Mouse (Mus musculus) hindbrain, embryonic 14.5 days (tissue): ENCODE data around the gene Gimap7. TPM values are rescaled to one million over a fixed set of nuclear protein-coding genes. Genes with fewer than 3 reads are reported as not detected.

Experiments used
- ATAC-seq: fragments of 200-750 bp; cut with Nextera tagmentation; 2 replicates; pipeline ENCODE4 v1.8.0; 2017; ENCODE audit warnings: moderate number of reproducible peaks, mild to moderate bottlenecking, moderate TSS enrichment, moderate library complexity; ENCODE audit not compliant: low FRiP score
- DNase-seq: peaks from one replicate; pipeline ENCODE4 v3.0.0-alpha.2; 2015; ENCODE audit warnings: low spot score
- H3K27ac ChIP-seq: fragments of 300-500 bp; sonication (generic); 2 replicates; pipeline ENCODE4 v1.5.1; 2014; ENCODE audit warnings: mild to moderate bottlenecking, moderate library complexity
- H3K27me3 ChIP-seq: fragments of 300-500 bp; sonication (generic); 2 replicates; pipeline ENCODE4 v1.6.1; 2014; ENCODE audit warnings: mild to moderate bottlenecking, low read length, mixed read lengths; ENCODE audit not compliant: control insufficient read depth, insufficient read depth
- H3K36me3 ChIP-seq: fragments of 300-500 bp; sonication (generic); replicated peaks from 2 replicates; pipeline ENCODE4 v1.6.1; 2014; ENCODE audit not compliant: control insufficient read depth, insufficient read depth
- H3K4me1 ChIP-seq: fragments of 300-500 bp; sonication (generic); replicated peaks from 2 replicates; pipeline ENCODE4 v1.6.1; 2014; ENCODE audit warnings: antibody characterized with exemption, low read length, mixed read lengths; ENCODE audit not compliant: control insufficient read depth, insufficient read depth
- H3K4me2 ChIP-seq: fragments of 300-500 bp; sonication (generic); replicated peaks from 2 replicates; pipeline ENCODE4 v1.6.1; 2014; ENCODE audit warnings: mild to moderate bottlenecking, moderate library complexity
- H3K4me3 ChIP-seq: fragments of 300-500 bp; sonication (generic); replicated peaks from 2 replicates; pipeline ENCODE4 v1.5.1; 2014; ENCODE audit warnings: mild to moderate bottlenecking, low read length
- H3K9ac ChIP-seq: fragments of 300-500 bp; sonication (generic); 2 replicates; pipeline ENCODE4 v1.6.1; 2014
- H3K9me3 ChIP-seq: fragments of 300-500 bp; sonication (generic); 2 replicates; pipeline ENCODE4 v1.6.1; 2016; ENCODE audit warnings: low read length; ENCODE audit not compliant: control insufficient read depth
- WGBS: fragments of 180-500 bp; shearing (Covaris S2); extraction: QIAGEN DNeasy Blood & Tissue Kit; methylation state at CpG from one replicate; pipeline ENCODE4 v1.1.7; 2014; 5-methylcytosine and 5-hydroxymethylcytosine counted together
- polyA plus RNA-seq: library from polyadenylated mRNA; unstranded; fragments of >200 nt; fragmentation: Nextera tagmentation; extraction: Ambion mirVana; gene quantifications from 2 replicates; pipeline ENCODE4 v1.2.1, GENCODE M21; 2014

The Gimap7 gene
- polyA plus RNA-seq, 1 experiment from 2014 or later = not detected

GRCm38 (mm10) chr6:48687077-48687476, 31.3 kb upstream of the Gimap7 start:
- Histone ChIP-seq H3K36me3 (no peaks in the 10 kb centered on the region), H3K4me1 (no peaks in the 10 kb centered on the region), H3K4me2 (no peak overlapping the region), H3K27me3 (no peaks in the 10 kb centered on the region), H3K27ac (no peak overlapping the region), H3K4me3 (no peak overlapping the region), H3K9ac (no peak overlapping the region), H3K9me3 (no peaks in the 10 kb centered on the region)
- ATAC-seq (no peak), DNase-seq (no peak)
- WGBS = 83% methylated on average over 2 of the region's 2 CpGs

GRCm38 (mm10) chr6:48689320-48689719, 29.1 kb upstream of the Gimap7 start:
- WGBS = 92% methylated on average over 2 of the region's 2 CpGs
- Histone ChIP-seq H3K27ac (no peak overlapping the region), H3K9ac (no peak overlapping the region), H3K4me3 (no peak overlapping the region), H3K4me2 (no peak overlapping the region), H3K9me3 (no peaks in the 10 kb centered on the region), H3K4me1 (no peaks in the 10 kb centered on the region), H3K36me3 (no peaks in the 10 kb centered on the region), H3K27me3 (no peaks in the 10 kb centered on the region)
- no peak for ATAC-seq
- no peak for DNase-seq

DNA sequence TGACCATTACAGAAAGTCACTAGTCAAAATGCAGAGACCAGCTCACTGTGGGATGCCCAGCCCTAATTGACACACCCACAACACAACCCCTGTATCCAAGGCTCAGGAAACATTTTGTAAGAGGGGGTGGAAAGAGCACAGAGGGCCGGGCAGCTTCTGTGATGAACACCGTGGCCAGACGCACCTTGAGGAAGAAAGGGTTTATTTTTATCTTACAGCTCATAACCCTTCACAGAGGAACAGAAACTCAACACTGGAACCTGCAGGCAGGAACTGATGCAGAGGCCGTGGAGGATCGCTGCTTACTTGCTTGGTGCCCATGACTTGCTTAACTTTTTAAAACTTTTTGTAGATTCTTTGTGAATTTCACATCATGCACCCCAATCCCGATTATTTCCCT, 25.5 kb upstream of the Gimap7 start:
- H3K9me3 ChIP-seq = no peaks in the 10 kb centered on the region
- no peaks in the 10 kb centered on the region for H3K36me3 ChIP-seq
- ATAC-seq (no peak), DNase-seq (no peak)
- H3K27me3 ChIP-seq = no peaks in the 10 kb centered on the region
- H3K4me1 ChIP-seq = no peaks in the 10 kb centered on the region
- H3K4me2 ChIP-seq = no peak overlapping the region
- no peak overlapping the region for H3K27ac ChIP-seq
- 90% methylated on average over 6 of the region's 6 CpGs for WGBS
- H3K4me3 ChIP-seq = no peak overlapping the region
- no peak overlapping the region for H3K9ac ChIP-seq

GRCm38 (mm10) chr6:48696830-48697554, 21.4 kb upstream of the Gimap7 start:
- DNase-seq (no peak), ATAC-seq (no peak)
- H3K4me1 ChIP-seq = no peaks in the 10 kb centered on the region
- H3K27ac ChIP-seq = no peak overlapping the region
- H3K9ac ChIP-seq = no peak overlapping the region
- WGBS = 86% methylated on average over 4 of the region's 4 CpGs
- H3K9me3 ChIP-seq = no peaks in the 10 kb centered on the region
- H3K27me3 ChIP-seq = no peaks in the 10 kb centered on the region
- H3K4me2 ChIP-seq = no peak overlapping the region
- H3K36me3 ChIP-seq = no peaks in the 10 kb centered on the region
- no peak overlapping the region for H3K4me3 ChIP-seq

DNA sequence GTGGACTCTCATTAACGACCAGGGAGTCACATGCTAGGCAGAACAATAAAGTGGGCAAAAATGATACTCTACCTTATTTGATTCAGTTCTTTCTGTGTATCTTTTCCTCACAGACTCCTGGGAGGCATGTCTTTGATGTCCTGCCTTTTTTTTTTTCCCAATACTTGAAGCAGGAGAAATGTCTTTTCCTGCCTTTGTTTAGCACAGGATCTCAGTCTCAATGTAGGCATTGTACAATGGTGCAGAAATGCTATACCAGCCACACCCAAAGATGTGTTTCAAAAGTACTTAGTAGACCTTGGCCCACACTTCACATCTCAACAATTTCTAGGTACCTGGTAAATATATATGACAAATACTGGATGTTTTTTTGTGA, 20.9 kb upstream of the Gimap7 start:
- Histone ChIP-seq H3K36me3 (no peaks in the 10 kb centered on the region), H3K9me3 (no peaks in the 10 kb centered on the region), H3K4me2 (no peak overlapping the region), H3K27me3 (no peaks in the 10 kb centered on the region), H3K9ac (no peak overlapping the region), H3K27ac (no peak overlapping the region), H3K4me3 (no peak overlapping the region), H3K4me1 (no peaks in the 10 kb centered on the region)
- ATAC-seq (no peak), DNase-seq (no peak)
- 57% methylated on average over 1 of the region's 1 CpGs for WGBS

DNA sequence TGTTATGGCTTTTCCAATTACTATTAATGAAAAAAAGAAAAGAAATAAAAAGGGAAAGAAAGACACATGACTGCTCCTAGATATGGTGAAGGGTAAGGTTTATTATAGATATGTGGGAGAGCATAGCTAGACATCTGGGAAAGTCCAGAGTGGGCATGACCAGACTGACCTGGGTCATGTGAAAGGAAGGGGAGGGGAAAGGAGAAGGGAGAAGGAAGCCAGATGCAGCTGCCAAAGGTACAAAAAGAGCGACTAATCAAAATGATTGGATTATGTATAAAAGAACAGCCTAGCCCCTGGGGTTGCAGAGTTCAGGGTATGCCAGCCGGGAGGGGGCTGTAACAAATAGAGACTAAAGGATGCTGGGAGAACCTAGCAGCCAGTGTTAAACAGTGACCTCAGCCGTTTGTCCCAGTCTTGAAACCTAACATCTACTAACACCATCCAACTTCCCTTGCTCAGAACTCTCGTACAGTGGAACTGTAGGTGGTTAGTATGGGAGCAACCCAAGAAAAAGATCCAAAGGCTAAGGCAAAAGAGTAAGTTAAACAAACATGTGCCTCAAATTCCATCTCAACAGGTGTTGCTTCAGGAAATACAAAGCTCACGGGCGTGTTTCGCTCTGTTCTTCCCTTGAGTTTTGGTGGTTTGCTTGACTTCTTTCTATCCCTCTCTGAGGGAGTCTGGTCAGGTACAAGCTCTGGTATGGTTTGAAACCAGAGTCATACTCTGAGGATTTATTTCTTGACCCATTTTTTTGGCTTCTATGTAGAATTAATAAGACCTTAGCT, 20.2 kb upstream of the Gimap7 start:
- no peaks in the 10 kb centered on the region for H3K36me3 ChIP-seq
- no peak overlapping the region for H3K4me3 ChIP-seq
- no peak for ATAC-seq
- no peak overlapping the region for H3K27ac ChIP-seq
- no peak overlapping the region for H3K4me2 ChIP-seq
- no peak for DNase-seq
- WGBS = 80% methylated on average over 7 of the region's 7 CpGs
- H3K9me3 ChIP-seq = no peaks in the 10 kb centered on the region
- no peaks in the 10 kb centered on the region for H3K27me3 ChIP-seq
- H3K4me1 ChIP-seq = no peaks in the 10 kb centered on the region
- no peak overlapping the region for H3K9ac ChIP-seq

DNA sequence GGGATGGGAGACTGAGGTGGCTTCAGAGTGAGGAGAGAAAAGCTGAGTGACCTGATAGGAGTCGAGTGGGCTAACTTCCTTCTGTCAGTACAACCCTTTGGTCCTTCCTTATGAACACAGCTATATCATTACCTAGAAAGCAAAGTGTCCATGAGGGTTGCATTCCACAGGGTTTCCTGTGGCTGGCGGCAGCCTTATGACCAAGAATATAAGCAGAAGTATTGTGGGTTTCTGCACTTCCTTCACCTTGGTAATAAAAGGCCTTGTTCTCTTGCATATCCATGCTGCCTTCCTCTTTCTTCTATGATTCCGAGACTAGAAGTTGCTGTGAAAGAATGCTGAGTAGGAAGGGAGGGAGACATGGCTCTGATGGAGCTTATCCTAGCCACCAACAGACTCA, 19.5 kb upstream of the Gimap7 start:
- H3K9me3 ChIP-seq = no peaks in the 10 kb centered on the region
- H3K9ac ChIP-seq = no peak overlapping the region
- no peak overlapping the region for H3K4me3 ChIP-seq
- WGBS = 87% methylated on average over 3 of the region's 3 CpGs
- no peak overlapping the region for H3K27ac ChIP-seq
- no peak for DNase-seq
- no peak for ATAC-seq
- no peak overlapping the region for H3K4me2 ChIP-seq
- H3K27me3 ChIP-seq = no peaks in the 10 kb centered on the region
- H3K36me3 ChIP-seq = no peaks in the 10 kb centered on the region
- no peaks in the 10 kb centered on the region for H3K4me1 ChIP-seq

DNA sequence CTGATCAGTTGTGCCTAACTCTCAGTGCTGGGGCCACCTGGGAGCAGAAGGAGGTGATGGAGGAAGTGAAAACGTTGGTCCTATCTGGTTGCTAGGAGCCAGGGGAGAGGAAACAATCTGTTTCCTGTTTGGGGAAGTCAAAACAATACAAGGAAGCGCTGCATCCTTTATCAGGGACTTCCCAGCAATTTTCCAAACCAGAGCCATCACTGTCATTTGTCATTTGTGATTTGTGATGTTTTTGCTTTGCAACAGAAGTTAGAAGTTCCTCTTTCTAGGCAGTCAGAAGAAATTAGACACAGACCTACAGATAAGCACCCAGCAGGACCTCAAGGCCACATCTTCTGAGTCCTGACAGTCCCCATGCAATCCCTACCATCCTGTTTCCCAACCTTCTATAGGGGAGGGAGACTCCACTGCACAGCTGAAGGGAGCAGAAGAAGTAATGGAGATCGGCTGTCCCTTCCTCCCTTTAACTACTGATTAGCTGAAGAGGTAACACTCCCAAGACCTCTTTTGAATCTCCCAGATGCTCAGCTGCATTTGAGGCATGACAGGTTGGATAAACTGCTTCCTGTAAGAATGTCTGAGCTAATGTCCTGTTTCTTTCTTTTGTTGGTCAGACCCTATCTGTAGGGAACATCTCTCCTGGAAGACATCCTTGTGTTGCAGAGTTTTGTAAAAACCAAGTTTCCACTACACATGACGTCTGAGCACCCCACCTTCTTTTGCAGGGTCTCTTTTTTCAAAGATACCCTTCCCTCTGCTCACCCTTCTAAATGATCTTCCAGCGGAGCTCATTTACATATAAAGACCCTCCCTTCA, 18.0 kb upstream of the Gimap7 start:
- no peak for DNase-seq
- ATAC-seq = no peak
- Histone ChIP-seq H3K4me1 (no peaks in the 10 kb centered on the region), H3K9ac (no peak overlapping the region), H3K27me3 (no peaks in the 10 kb centered on the region), H3K36me3 (no peaks in the 10 kb centered on the region), H3K9me3 (no peaks in the 10 kb centered on the region), H3K4me2 (no peak overlapping the region), H3K4me3 (no peak overlapping the region), H3K27ac (no peak overlapping the region)
- 63% methylated on average over 5 of the region's 5 CpGs for WGBS

DNA sequence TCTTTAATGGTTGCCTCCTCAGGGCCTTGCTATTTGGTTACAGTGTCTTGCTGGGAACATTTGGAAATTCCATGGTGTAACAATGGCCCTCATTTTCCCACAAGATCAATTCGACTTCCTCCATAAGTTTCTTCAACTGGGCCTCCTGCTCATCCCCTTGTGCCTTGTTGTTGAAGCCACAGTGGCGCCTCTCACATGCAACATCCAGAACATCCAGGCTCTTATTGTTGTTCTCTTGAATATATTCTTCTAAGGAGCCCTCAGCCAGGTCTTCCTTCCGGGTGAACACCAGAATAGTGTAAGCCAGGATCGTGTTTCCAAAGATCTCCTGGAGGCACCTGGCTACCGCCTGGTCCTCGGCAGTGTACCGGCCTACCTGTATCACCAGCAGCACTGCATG, 16.3 kb upstream of the Gimap7 start:
- no peak overlapping the region for H3K4me3 ChIP-seq
- H3K27ac ChIP-seq = no peak overlapping the region
- no peaks in the 10 kb centered on the region for H3K4me1 ChIP-seq
- no peak overlapping the region for H3K4me2 ChIP-seq
- no peak overlapping the region for H3K9ac ChIP-seq
- DNase-seq = no peak
- H3K9me3 ChIP-seq = no peaks in the 10 kb centered on the region
- WGBS = 92% methylated on average over 7 of the region's 7 CpGs
- no peaks in the 10 kb centered on the region for H3K27me3 ChIP-seq
- ATAC-seq = no peak
- H3K36me3 ChIP-seq = no peaks in the 10 kb centered on the region
